Mouse (Mus musculus) liver, embryonic 18 days (tissue): Measurements from ENCODE around the gene Fzd5. TPM values are rescaled to one million over a fixed set of nuclear protein-coding genes. Genes with fewer than 3 reads are reported as not detected.

Experiments
- polyA plus RNA-seq: library from polyadenylated mRNA; depleted of rRNA; stranded (reverse); fragments of >200 nt; gene quantifications from 2 replicates; pipeline ENCODE4 v1.2.3, GENCODE M21; 2012; rRNA removed

Gene Fzd5
- 1.5 and 2.2 TPM in 2 replicates for polyA plus RNA-seq

GRCm38 (mm10) chr1:64737502-64738179 lies at the start of gene Fzd5:
Gene Fzd5 (minus strand): TSS chr1:64737751.

GRCm38 (mm10) chr1:64690213-64691013 lies 47.1 kb downstream of the Fzd5 start, which contains the start of gene Ccnyl1:
Gene Ccnyl1 (plus strand): TSS chr1:64690455.

Other genes starting within 250 kb of the Fzd5 start
- 3.7 and 4.0 TPM in 2 replicates for gene Creb1, start 205.1 kb downstream of the Fzd5 start, polyA plus RNA-seq
- gene Mettl21a, start 120.5 kb downstream of the Fzd5 start, polyA plus RNA-seq, result 5.5 and 7.1 TPM in 2 replicates
- gene Ccnyl1, start 47.3 kb downstream of the Fzd5 start, polyA plus RNA-seq, result 4.7 and 4.8 TPM in 2 replicates
- gene Plekhm3, start 219.1 kb upstream of the Fzd5 start, polyA plus RNA-seq, result 0.77 and 0.86 TPM in 2 replicates